Mouse (Mus musculus) lung, adult 2 months (tissue): Measurements from ENCODE around the gene Lrp10.

Experiments
- CTCF ChIP-seq: fragments of 200-500 bp; IDR thresholded peaks from 2 replicates; pipeline ENCODE4 v1.5.1; 2011; ENCODE audit warnings: mild to moderate bottlenecking, low read length, control low read depth; ENCODE audit not compliant: insufficient read depth
- POLR2A ChIP-seq: fragments of 200-500 bp; IDR thresholded peaks from 2 replicates; pipeline ENCODE4 v1.6.1; 2011; ENCODE audit warnings: low read depth, mild to moderate bottlenecking, control low read depth, low read length, borderline replicate concordance; ENCODE audit errors: extremely low read depth

GRCm38 (mm10) chr14:54454669-54455528, 9.0 kb upstream of the Lrp10 start:
- TF ChIP-seq CTCF (no peak), POLR2A (no peak)
